Mouse (Mus musculus) thymus, postnatal 36 days (tissue): ENCODE results near the gene Slc1a3.
"Not testable (repeated sequence)": the region's sequence is repeated elsewhere in the genome, so short reads cannot be mapped to it uniquely, and the experiment has no call there.

Experiments
- DNase-seq, 2 experiments: peaks; one replicate each; pipeline ENCODE4 v3.0.0; 2022; ENCODE audit warnings: mixed read lengths in 2 of 2

The Slc1a3 gene

DNA sequence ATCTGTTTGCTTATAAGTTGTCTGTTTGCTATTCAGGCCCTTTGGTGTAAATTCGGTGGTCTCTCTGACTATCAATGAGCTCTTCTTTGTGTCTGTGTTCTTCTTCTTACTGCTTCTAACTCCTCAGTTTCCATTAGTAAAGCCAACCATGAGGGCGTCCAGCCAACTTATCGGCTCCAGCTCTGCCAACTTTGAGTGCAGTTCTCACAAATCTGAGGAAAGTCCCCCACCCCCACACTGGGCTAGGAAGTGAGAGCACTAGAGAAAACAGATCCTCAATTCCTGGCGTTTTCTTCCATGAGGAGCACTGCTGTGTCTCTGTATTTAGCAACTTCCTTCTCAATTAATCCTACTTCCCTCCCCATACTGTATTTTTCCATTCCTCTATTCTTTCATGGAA is 4.4 kb downstream of the Slc1a3 start:
- DNase-seq = no peak

DNA sequence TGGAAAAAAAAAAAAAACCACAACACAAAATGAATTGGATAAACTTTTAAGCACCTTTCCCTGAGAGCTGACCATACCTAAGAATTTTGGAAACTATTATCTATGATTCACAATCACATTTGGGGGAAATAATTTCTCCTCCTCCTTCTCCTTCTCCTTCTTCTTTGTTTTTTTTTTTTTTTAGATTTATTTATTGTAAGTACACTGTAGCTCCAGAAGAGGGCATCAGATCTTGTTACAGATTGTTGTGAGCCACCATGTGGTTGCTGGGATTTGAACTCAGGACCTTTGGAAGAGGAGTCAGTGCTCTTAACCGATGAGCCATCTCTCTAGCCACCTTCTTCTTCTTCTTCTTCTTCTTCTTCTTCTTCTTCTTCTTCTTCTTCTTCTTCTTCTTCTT is 5.0 kb downstream of the Slc1a3 start:
- DNase-seq = not testable (repeated sequence)

GRCm38 (mm10) chr15:8697976-8698375 is 12.6 kb downstream of the Slc1a3 start:
- DNase-seq = no peak

- no peak for DNase-seq
Measured at GRCm38 (mm10) chr15:8697500-8697899, 13.1 kb downstream of the Slc1a3 start.

GRCm38 (mm10) chr15:8690141-8690540 is 20.4 kb downstream of the Slc1a3 start:
- not testable (repeated sequence) for DNase-seq

DNA sequence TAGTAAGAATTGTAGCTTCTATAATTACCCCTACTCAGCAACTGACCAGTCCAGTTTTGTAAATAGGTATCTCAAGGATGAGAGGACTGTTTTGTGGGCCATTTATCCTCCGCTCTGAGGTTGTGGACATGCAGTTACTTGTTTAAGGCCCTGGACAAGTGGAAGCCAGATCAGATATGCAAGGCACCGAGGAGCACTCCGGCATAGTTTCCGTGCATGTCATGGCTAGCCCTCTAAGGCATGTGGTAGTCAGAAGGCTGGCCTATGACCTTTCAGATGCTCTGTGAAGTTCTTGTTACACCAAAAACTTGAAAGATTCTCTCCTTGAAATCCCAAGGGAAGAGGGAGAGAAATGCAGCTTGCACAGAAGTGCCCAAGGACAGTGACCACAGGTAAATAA is 23.7 kb downstream of the Slc1a3 start:
- DNase-seq = no peak

- no peak for DNase-seq
Measured at GRCm38 (mm10) chr15:8685506-8685905, 25.1 kb downstream of the Slc1a3 start.

GRCm38 (mm10) chr15:8684263-8684662 is 26.3 kb downstream of the Slc1a3 start:
- no peak for DNase-seq

- no peak for DNase-seq
Measured at GRCm38 (mm10) chr15:8682871-8683270, 27.7 kb downstream of the Slc1a3 start.

DNA sequence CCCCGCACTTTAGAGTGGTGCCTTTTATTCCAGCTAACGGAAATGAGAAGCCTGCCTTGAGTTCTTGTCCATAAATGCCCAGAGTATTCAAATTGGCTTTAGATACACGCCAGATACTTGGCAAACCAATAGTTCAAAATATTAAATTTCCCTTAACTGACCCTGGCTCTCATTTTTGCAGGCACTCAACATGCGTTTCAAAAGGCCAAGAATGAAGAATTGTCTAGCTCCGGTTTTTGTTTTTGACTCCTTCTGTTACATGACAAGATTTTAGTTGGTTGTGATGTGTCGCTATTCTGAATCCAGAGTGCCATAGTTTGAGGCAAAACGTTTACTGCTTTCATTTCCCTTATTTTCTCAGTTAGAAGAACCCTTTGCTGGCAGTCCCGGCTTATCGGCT is 28.1 kb downstream of the Slc1a3 start:
- DNase-seq = no peak

- no peak for DNase-seq
Measured at GRCm38 (mm10) chr15:8681971-8682370, 28.6 kb downstream of the Slc1a3 start.

- DNase-seq = no peak
Measured at GRCm38 (mm10) chr15:8681009-8681408, 29.6 kb downstream of the Slc1a3 start.

DNA sequence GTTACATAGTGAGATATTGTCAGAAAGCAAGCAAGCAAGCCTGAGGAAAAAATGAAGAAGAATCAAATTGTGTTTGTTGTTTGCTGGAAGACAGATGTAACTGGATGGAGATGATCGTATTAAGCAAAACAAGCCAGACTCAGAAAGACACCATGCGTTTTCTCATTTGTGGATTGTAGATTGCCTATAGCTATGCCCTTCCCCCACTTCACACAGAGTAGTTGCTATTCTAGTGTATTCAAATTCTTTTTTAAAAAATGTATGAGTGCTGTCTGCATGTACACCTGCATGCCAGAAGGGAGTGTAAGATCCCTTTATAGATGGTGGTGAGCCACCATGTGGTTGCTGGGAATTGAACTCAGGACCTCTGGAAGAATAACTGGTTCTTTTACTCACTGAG is 33.6 kb downstream of the Slc1a3 start:
- no peak for DNase-seq

GRCm38 (mm10) chr15:8676211-8676691 is 34.3 kb downstream of the Slc1a3 start:
- DNase-seq = no peak

GRCm38 (mm10) chr15:8675616-8676015 is 34.9 kb downstream of the Slc1a3 start:
- no peak for DNase-seq

DNA sequence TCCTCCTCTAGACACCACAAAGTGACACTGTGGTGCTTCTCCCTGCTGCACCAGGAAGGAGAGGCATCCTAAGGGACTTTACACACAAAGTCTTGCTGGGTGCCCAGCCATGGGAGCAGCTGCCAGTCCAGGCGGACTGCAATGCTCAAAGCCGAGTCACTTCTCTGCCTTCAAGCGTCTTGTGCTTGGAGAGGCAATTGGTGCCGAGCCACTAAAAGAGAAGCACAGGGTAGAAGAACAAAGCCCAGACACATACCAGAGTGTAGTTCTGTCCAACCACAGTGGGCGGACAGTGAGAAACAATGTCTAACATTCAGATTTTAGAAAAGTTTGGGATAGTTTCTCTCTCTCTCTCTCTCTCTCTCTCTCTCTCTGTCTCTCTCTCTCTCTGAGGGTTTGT is 38.0 kb downstream of the Slc1a3 start:
- no peak for DNase-seq

DNA sequence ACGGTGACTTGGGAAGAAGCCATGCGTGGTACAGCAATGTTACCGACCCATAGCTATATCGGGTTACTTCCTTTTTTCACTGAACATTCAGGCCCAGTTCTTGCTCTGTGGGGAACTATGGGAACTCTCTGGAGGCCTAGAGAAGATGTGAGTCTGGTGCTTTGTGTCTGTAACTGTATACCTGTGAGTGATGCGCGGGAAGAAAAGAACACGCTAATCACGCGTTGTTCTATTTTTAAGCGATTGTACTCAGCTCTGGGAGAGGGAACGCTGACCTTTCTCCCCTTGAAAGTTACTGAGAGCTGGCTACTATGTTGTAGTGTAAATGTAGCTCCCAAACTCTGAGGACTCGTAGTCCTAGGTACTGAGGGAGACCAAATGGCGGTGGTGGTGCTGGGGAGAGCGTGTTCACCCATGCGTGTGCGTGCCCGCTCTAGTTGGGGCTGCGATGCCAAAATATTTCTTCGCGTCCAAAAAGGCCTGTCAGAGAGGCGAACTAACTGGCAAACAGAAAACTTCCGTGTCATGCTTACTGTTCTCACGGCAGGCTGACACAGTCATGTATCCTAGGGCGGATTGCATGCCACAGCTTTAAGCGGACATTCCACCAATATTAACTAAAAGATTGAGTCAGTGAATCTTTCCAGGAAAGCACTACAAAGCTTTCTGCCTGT is 42.6 kb downstream of the Slc1a3 start:
- no peak for DNase-seq

DNA sequence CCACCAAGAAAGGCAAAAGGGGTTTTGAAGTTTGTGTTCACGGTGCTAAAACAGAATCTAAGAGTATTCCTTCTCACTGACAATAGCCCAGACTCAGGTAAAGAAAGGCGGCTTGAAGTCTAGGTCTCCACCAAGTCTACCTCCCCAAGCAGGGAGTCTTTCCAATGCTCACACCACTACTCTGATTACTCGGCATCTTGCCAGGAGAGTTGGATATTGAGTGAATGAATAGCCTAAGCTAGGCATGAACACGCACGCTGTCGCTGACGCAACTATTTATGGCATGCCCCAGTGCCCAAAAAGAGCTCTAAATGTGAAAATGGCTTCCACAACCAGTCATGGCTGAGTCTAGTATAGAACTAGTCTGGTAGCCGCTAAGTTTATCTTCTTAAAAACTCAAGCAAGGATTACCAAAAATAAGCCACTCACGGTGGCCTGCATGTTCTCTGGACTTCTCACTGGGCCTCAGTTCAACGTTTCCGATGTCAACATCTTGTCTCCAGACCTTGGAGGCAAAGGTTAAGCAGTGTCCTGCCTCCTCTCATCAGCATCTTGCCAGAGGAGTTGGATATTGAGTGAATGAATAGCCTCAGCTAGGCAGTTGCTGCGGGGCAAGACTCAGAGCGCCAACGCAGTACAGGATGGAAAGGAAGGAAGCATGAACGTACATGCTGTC is 44.8 kb downstream of the Slc1a3 start:
- no peak for DNase-seq

GRCm38 (mm10) chr15:8663348-8664099 is 47.0 kb downstream of the Slc1a3 start:
- no peak for DNase-seq

GRCm38 (mm10) chr15:8661856-8662255 is 48.7 kb downstream of the Slc1a3 start:
- DNase-seq = no peak

- no peak for DNase-seq
Measured at GRCm38 (mm10) chr15:8659977-8660376, 50.6 kb downstream of the Slc1a3 start.

DNA sequence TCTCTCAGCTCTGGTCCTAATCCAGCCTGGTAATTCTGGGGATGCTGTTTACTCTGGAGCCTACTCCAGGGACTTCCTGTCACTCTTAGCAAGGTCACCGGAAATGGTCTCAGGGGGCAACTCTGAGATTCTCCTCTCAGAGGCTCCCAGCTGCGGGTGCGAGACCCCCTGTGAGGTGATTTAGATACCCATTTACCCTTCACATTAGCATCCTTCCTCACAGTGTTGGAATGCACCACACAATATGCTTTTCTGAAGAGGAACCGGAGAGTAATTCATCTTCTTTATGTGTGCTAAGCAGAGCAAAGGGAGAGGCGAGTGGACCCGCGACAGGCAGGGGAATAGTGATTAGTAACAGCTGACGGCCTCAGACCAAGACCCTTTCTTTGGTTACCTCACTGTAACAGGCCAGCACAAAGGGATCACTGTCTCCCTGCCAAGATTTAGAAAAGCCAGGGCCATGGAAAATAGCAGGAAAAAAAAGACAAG is 51.0 kb downstream of the Slc1a3 start:
- no peak for DNase-seq
